Mouse (Mus musculus) G1E (cell line): ENCODE results near the gene Gab1. TPM values are rescaled to one million over a fixed set of nuclear protein-coding genes. Genes with fewer than 3 reads are reported as not detected.

Experiments
- ATAC-seq: 2 replicates; pipeline ENCODE4 v1.8.0; 2016; ENCODE audit warnings: mild to moderate bottlenecking; ENCODE audit not compliant: insufficient number of reproducible peaks, poor library complexity, low FRiP score, severe bottlenecking; ENCODE audit errors: extremely low read depth
- DNase-seq: peaks from one replicate; pipeline ENCODE4 v3.0.0; 2012; ENCODE audit warnings: low spot score
- H3K27me3 ChIP-seq: 2 replicates; pipeline ENCODE4 v1.6.1; 2012; ENCODE audit warnings: mild to moderate bottlenecking, low read length, inconsistent platforms; ENCODE audit not compliant: insufficient read depth
- H3K36me3 ChIP-seq: replicated peaks from 2 replicates; pipeline ENCODE3; 2012; ENCODE audit warnings: mild to moderate bottlenecking, inconsistent platforms
- H3K4me1 ChIP-seq: 2 replicates; pipeline ENCODE4 v1.6.1; 2012; ENCODE audit warnings: low read depth, low read length, inconsistent platforms, mixed read lengths; ENCODE audit not compliant: insufficient read depth
- H3K4me3 ChIP-seq: 2 replicates; pipeline ENCODE4 v1.5.1; 2012; ENCODE audit warnings: low read depth, mild to moderate bottlenecking, inconsistent platforms, low read length, moderate library complexity, mixed read lengths
- H3K9me3 ChIP-seq: replicated peaks from 2 replicates; pipeline ENCODE4 v1.6.1; 2012; ENCODE audit warnings: inconsistent platforms
- CTCF ChIP-seq: IDR thresholded peaks from 2 replicates; pipeline ENCODE4 v1.5.1; 2012; ENCODE audit warnings: low read depth, low read length, inconsistent platforms, mixed read lengths
- GATA1 ChIP-seq: IDR thresholded peaks from 2 replicates; pipeline ENCODE4 v1.6.1; 2012; ENCODE audit warnings: borderline replicate concordance, low read length, inconsistent platforms, mixed read lengths
- GATA2 ChIP-seq: IDR thresholded peaks from 2 replicates; pipeline ENCODE4 v1.6.1; 2012; ENCODE audit warnings: low read depth, low read length, inconsistent platforms, borderline replicate concordance
- POLR2AphosphoS5 ChIP-seq: IDR thresholded peaks from 2 replicates; pipeline ENCODE4 v1.6.1; 2012; ENCODE audit warnings: low read depth, low read length, inconsistent platforms; ENCODE audit not compliant: insufficient replicate concordance
- TAL1 ChIP-seq: conservative IDR thresholded peaks from 2 replicates; pipeline ENCODE4 v1.6.1; 2012; ENCODE audit warnings: low read depth, low read length, inconsistent platforms, mixed read lengths
- polyA plus RNA-seq: library from polyadenylated mRNA; stranded (reverse); fragments of >175 nt; gene quantifications from 2 replicates; pipeline ENCODE4 v1.2.3, GENCODE M21; 2012
- total RNA-seq, 2 experiments: library from RNA; stranded (forward) in 1 of 2; stranded (reverse) in 1 of 2; fragments of 200-1000 nt in 1 of 2; fragments of >200 nt in 1 of 2; fragmentation: Nextera tagmentation in 1 of 2; gene quantifications; 2 replicates each; pipeline ENCODE4 v1.2.3; 2014 to 2017

Gab1 gene
- total and polyA plus RNA-seq, 3 experiments, result 2.7 to 20.8 (median 4.4) TPM

- Histone ChIP-seq H3K4me1 (no peaks in the 10 kb centered on the region; the same call in none of the 2 replicates), H3K9me3 (no peaks in the 10 kb centered on the region), H3K4me3 (no peak overlapping the region), H3K36me3 (no peaks in the 10 kb centered on the region), H3K27me3 (no peaks in the 10 kb centered on the region)
- TF ChIP-seq TAL1 (no peak), CTCF (no peak), GATA2 (no peak)
- ATAC-seq (no peak), DNase-seq (no peak)
Observed at GRCm38 (mm10) chr8:80811591-80811991, 68.7 kb downstream of the Gab1 start.

- no peaks in the 10 kb centered on the region; the same call in none of the 2 replicates for H3K4me1 ChIP-seq
- H3K27me3 ChIP-seq, result no peaks in the 10 kb centered on the region
- H3K9me3 ChIP-seq, result no peaks in the 10 kb centered on the region
- no peak overlapping the region for H3K4me3 ChIP-seq
- DNase-seq, result no peak
- H3K36me3 ChIP-seq, result no peaks in the 10 kb centered on the region
- TF ChIP-seq GATA2 (no peak), POLR2AphosphoS5 (no peak), TAL1 (no peak), CTCF (no peak), GATA1 (no peak)
- ATAC-seq, result no peak
Observed at GRCm38 (mm10) chr8:80810916-80811315, 69.4 kb downstream of the Gab1 start.

GRCm38 (mm10) chr8:80810442-80810841, 69.9 kb downstream of the Gab1 start:
- Histone ChIP-seq H3K4me1 (no peaks in the 10 kb centered on the region; the same call in none of the 2 replicates), H3K4me3 (no peak overlapping the region), H3K9me3 (no peaks in the 10 kb centered on the region), H3K27me3 (no peaks in the 10 kb centered on the region), H3K36me3 (no peaks in the 10 kb centered on the region)
- DNase-seq (no peak), ATAC-seq (no peak)
- TF ChIP-seq GATA1 (no peak), POLR2AphosphoS5 (no peak), GATA2 (no peak), TAL1 (no peak), CTCF (no peak)

GRCm38 (mm10) chr8:80807807-80808505, 72.4 kb downstream of the Gab1 start:
- Histone ChIP-seq H3K4me3 (no peak overlapping the region), H3K4me1 (no peaks in the 10 kb centered on the region; the same call in 1 of the 2 replicates), H3K36me3 (no peaks in the 10 kb centered on the region), H3K27me3 (no peaks in the 10 kb centered on the region), H3K9me3 (no peaks in the 10 kb centered on the region)
- no peak for TF ChIP-seq CTCF
- ATAC-seq (no peak), DNase-seq (no peak)

- Histone ChIP-seq H3K27me3 (no peaks in the 10 kb centered on the region), H3K4me3 (no peak overlapping the region), H3K4me1 (no peaks in the 10 kb centered on the region; the same call in 1 of the 2 replicates), H3K36me3 (no peaks in the 10 kb centered on the region), H3K9me3 (no peaks in the 10 kb centered on the region)
- DNase-seq, result no peak
- no peak for TF ChIP-seq GATA2
- no peak for TF ChIP-seq POLR2AphosphoS5
- TF ChIP-seq GATA1, result no peak
- TF ChIP-seq CTCF, result no peak
- TF ChIP-seq TAL1, result no peak
- ATAC-seq, result no peak
Observed at GRCm38 (mm10) chr8:80804066-80804619, 76.2 kb downstream of the Gab1 start.

GRCm38 (mm10) chr8:80798778-80799177, 81.5 kb downstream of the Gab1 start:
- H3K27me3 ChIP-seq, result no peaks in the 10 kb centered on the region
- no peak for ATAC-seq
- no peak for TF ChIP-seq TAL1
- TF ChIP-seq GATA2, result no peak
- TF ChIP-seq CTCF, result no peak
- TF ChIP-seq GATA1, result no peak
- TF ChIP-seq POLR2AphosphoS5, result no peak
- no peaks in the 10 kb centered on the region; the same call in 1 of the 2 replicates for H3K4me1 ChIP-seq
- H3K36me3 ChIP-seq, result no peaks in the 10 kb centered on the region
- H3K4me3 ChIP-seq, result no peak overlapping the region
- peaks cover 3% of the 10 kb centered on the region; the same call in 1 of the 2 replicates for H3K9me3 ChIP-seq
- DNase-seq, result no peak
